Mouse (Mus musculus) spleen, adult 2 months (tissue): ENCODE measurements around the gene 1700069L16Rik. TPM values are rescaled to one million over a fixed set of nuclear protein-coding genes. Genes with fewer than 3 reads are reported as not detected.
A peak's percentile ranks its signal among the peaks of the same experiment; 100 is the strongest.

ENCODE experiments used
- DNase-seq, 2 experiments: peaks; one replicate each; pipeline versions ENCODE4 v3.0.0 to v3.0.0-alpha.2; 2012 to 2021; ENCODE audit warnings: low spot score in 2 of 2, low read depth in 1 of 2
- H3K27ac ChIP-seq: fragments of 200-500 bp; 2 replicates; pipeline ENCODE4 v1.5.1; 2012; ENCODE audit warnings: low read length, inconsistent platforms; ENCODE audit not compliant: insufficient read depth
- H3K27me3 ChIP-seq: fragments of 200-500 bp; 2 replicates; pipeline ENCODE4 v1.6.1; 2012; ENCODE audit warnings: mild to moderate bottlenecking, moderate library complexity, low read length, inconsistent platforms; ENCODE audit not compliant: control insufficient read depth, insufficient read depth
- H3K36me3 ChIP-seq: fragments of 200-500 bp; 2 replicates; pipeline ENCODE4 v1.6.1; 2012; ENCODE audit warnings: mild to moderate bottlenecking, low read length, inconsistent platforms; ENCODE audit not compliant: control insufficient read depth, insufficient read depth
- H3K4me1 ChIP-seq: fragments of 200-500 bp; 2 replicates; pipeline ENCODE4 v1.6.1; 2011; ENCODE audit warnings: inconsistent platforms; ENCODE audit not compliant: control insufficient read depth, insufficient read depth, insufficient read length
- H3K4me3 ChIP-seq: fragments of 200-500 bp; 2 replicates; pipeline ENCODE4 v1.5.1; 2011; ENCODE audit warnings: mild to moderate bottlenecking, inconsistent platforms; ENCODE audit not compliant: insufficient read depth, insufficient read length; ENCODE audit errors: extremely low read depth
- CTCF ChIP-seq: fragments of 200-500 bp; IDR thresholded peaks from 2 replicates; pipeline ENCODE4 v1.5.1; 2011; ENCODE audit warnings: mild to moderate bottlenecking, inconsistent platforms; ENCODE audit not compliant: insufficient read depth, insufficient read length, insufficient replicate concordance; ENCODE audit errors: extremely low read depth
- POLR2A ChIP-seq: fragments of 200-500 bp; IDR thresholded peaks from 2 replicates; pipeline ENCODE4 v1.6.1; 2011; ENCODE audit warnings: low read depth, low read length, inconsistent platforms
- WGBS: fragments of 180-500 bp; shearing (Covaris S2); methylation state at CpG from one replicate; pipeline ENCODE4 v1.1.7; 2018; 5-methylcytosine and 5-hydroxymethylcytosine counted together
- polyA plus RNA-seq: library from polyadenylated mRNA; depleted of rRNA; stranded (reverse); fragments of >200 nt; gene quantifications from 2 replicates; pipeline ENCODE4 v1.2.3, GENCODE M21; 2012

The 1700069L16Rik gene
- polyA plus RNA-seq, 1 experiment = not detected

DNA sequence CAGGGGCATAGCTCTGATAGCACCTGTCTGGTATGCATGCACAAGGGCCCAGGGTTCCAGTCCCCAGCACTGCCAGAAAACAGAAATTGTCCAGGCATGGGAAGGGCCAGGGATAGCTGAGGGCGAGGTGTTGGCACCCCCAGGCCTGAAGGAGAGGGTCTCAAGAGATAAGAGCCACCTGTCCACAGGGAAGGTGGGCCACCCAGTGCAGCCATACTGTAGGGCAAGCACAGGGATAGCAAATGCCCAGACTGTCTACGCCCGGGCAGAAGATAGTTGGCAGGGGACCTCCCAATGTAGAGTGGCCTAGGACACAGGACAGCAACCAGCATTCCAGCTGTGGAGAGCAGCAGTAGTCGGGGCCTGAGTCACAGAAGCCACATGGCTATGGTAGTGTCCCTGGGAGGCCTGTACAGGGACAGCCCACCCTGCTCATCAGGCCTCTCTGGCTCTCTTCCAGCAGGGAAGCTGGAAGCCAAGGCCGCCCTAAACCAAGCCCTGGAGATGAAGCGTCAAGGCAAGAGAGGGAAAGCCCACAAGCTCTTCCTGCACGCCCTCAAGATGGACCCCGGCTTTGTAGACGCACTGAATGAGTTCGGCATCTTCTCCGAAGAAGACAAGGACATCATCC is 13.2 kb upstream of the 1700069L16Rik start:
- H3K27me3 ChIP-seq = no peaks in the 10 kb centered on the region
- TF ChIP-seq CTCF = no peak
- TF ChIP-seq POLR2A = no peak
- no peak overlapping the region for H3K27ac ChIP-seq
- WGBS = 92% methylated on average over 11 of the region's 11 CpGs
- H3K36me3 ChIP-seq = peaks cover 25% of the 10 kb centered on the region
- H3K4me1 ChIP-seq = peaks cover 4% of the 10 kb centered on the region; the same call in 1 of the 2 replicates
- no peak for DNase-seq
- H3K4me3 ChIP-seq = no peak overlapping the region

DNA sequence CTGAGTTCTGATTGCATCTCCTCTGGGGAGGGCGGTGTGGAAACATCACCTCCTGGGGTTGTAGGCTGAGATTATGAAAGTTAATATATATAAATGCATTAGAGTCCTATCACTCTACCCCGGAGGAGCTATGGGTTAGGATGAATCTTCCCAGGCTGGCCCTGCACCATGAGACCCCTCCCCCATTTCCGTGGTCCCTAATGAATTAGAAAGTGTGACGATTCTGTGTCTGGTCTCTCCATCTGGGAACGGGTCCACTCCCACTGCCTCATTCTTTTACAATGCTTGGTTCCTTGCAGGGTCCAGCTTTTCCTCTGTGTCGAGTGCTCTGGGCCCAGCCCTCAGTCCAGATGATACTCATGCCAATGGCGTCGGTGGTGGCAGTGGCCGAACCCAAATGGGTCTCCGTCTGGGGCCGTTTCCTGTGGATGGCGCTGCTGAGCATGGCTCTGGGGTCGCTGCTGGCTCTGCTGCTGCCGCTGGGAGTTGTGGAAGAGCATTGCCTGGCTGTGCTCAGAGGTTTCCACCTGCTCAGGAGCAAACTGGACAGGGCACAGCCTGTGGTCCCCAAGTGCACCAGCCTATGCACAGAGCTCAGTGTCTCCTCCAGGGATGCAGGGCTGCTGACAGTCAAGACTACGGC is 12.1 kb upstream of the 1700069L16Rik start:
- Histone ChIP-seq H3K36me3 (peaks cover 22% of the 10 kb centered on the region), H3K27me3 (no peaks in the 10 kb centered on the region), H3K4me1 (peaks cover 4% of the 10 kb centered on the region; the same call in 1 of the 2 replicates), H3K27ac (no peak overlapping the region; the same call in 1 of the 2 replicates), H3K4me3 (peak overlapping the region; percentile 85; the same call in 1 of the 2 replicates)
- DNase-seq = no peak
- TF ChIP-seq POLR2A = no peak
- no peak for TF ChIP-seq CTCF
- 57% methylated on average over 15 of the region's 15 CpGs for WGBS

DNA sequence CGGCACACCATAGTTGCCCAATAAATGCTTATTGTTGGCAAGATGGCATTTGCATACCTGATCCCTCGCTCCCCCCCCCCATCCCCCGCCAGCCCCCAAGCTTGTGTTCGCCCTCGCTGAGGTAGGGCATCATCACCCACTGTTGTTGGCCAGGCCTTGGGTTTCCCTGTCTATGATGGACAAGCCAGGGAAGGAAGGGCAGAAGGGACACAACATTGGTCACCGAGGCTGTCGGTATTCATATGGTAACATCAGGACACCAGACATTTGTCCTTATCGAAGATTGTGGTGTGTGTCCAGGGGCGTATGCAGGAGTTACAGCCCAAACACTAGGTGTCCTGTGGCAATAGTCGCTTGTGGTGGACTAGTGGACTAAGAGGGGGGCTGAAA is 11.5 kb upstream of the 1700069L16Rik start:
- peaks cover 18% of the 10 kb centered on the region for H3K36me3 ChIP-seq
- H3K27me3 ChIP-seq = no peaks in the 10 kb centered on the region
- DNase-seq = no peak
- 1% methylated on average over 10 of the region's 10 CpGs for WGBS
- peaks cover 4% of the 10 kb centered on the region; the same call in 1 of the 2 replicates for H3K4me1 ChIP-seq
- no peak for TF ChIP-seq POLR2A
- no peak for TF ChIP-seq CTCF
- H3K4me3 ChIP-seq = peak overlapping the region; percentile 85
- peak overlapping the region; percentile 86 for H3K27ac ChIP-seq

DNA sequence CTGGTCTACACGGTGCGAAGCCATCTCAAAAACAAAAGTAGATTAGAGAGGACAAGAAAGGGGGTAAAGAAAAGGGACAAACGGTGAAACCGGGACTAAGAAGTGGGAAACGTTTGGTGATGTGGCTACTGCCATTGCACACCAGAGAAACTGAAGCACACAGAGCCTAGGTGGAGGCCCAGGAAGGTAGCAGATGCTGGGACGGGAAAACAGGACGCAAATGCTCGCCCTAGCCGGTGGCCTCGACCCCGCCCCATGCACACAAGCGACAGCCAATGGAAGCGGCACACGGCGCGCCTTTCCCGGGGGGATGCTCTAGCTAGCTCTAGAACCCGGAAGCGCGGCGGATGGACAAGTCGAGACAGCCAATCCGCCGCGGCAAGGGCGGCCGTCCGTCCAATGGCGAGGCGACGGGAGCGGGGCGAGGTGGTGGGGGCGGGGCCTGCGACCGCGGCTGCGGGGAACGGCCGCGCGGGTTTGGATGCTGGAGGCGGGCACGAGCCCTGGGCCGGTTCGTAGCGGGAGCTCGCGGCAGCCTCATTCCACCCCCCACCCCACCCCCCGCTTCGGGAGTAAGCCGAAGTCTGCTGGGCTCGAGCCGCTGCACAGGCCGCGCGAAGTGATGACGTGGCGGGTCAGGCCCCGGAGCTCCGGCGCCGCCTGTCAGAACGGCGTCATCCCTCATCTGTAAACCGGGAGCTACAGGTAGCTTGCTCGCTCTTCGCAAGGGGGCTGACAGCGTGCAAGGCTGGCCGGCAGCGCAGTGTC is 11.0 kb upstream of the 1700069L16Rik start, which contains the start of gene Ficd:
Gene Ficd (plus strand): TSS at position 459 of the 768 bp plus-strand sequence.
- WGBS = 1% methylated on average over 60 of the region's 71 CpGs
- Histone ChIP-seq H3K36me3 (peaks cover 18% of the 10 kb centered on the region), H3K4me1 (peaks cover 4% of the 10 kb centered on the region; the same call in 1 of the 2 replicates), H3K4me3 (peak within 1 kb of the TSS; percentile 85), H3K27me3 (no peaks in the 10 kb centered on the region), H3K27ac (peak within 1 kb of the TSS; percentile 86)
- DNase-seq = peak; percentile 88 to 92
- no peak for TF ChIP-seq CTCF
- TF ChIP-seq POLR2A = peak; percentile 41; the same call in 1 of the 2 replicates

DNA sequence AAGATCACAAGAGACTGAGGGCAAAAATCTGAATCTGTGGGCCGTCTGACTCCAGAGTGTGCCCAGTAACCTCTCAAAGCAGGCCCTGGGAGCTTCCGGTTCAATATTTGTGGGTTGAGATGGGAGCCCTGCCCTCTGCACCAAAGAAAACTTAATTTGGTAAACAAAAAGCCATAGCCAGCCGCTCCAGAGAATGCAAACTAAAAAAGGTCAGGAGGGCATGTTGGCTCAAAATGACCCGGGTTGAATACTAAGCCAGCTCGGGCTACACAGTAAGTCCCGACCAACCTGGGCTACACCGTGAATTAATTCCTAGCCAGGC is 10.4 kb upstream of the 1700069L16Rik start:
- Histone ChIP-seq H3K27ac (peak overlapping the region; percentile 51), H3K27me3 (no peaks in the 10 kb centered on the region), H3K4me1 (peaks cover 4% of the 10 kb centered on the region; the same call in 1 of the 2 replicates), H3K36me3 (peaks cover 18% of the 10 kb centered on the region), H3K4me3 (peak overlapping the region; percentile 52; the same call in 1 of the 2 replicates)
- no peak for DNase-seq
- 37% methylated on average over 7 of the region's 7 CpGs for WGBS
- TF ChIP-seq POLR2A (no peak), CTCF (no peak)

DNA sequence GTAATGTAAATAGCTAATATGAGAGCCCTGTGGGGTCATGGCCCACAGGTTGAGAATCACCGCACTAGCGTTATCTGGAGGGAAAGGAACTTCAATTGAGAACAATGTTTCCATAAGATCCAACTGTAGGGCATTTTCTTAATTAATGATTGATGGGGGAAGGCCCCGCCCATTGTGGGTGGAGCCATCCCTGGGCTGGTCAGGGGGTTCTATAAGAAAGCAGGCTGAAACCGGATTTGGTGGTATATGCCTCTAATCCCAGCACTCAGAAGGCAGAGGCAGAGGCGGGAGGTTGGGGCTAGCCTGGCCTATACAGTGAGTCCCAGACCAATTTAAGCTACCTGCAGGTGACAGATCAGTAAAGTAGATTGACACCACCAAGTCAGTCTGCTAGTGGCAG is 9.8 kb upstream of the 1700069L16Rik start:
- WGBS = 91% methylated on average over 5 of the region's 5 CpGs
- Histone ChIP-seq H3K27ac (no peak overlapping the region), H3K27me3 (no peaks in the 10 kb centered on the region), H3K4me1 (peaks cover 4% of the 10 kb centered on the region; the same call in 1 of the 2 replicates), H3K36me3 (peaks cover 15% of the 10 kb centered on the region), H3K4me3 (no peak overlapping the region)
- TF ChIP-seq POLR2A (no peak), CTCF (no peak)
- DNase-seq = no peak
